Mouse (Mus musculus) right cerebral cortex, postnatal 25 days (tissue): ENCODE measurements around the gene Cuta.

Source experiments
- DNase-seq: peaks from one replicate; pipeline ENCODE4 v3.0.0; 2022

The Cuta gene

GRCm38 (mm10) chr17:26884995-26885926, 54.1 kb downstream of the Cuta start:
- peak; percentile 54 for DNase-seq
